Mouse (Mus musculus) brain, embryonic 14.5 days (tissue): ENCODE results near the gene Dpm1. TPM values are rescaled to one million over a fixed set of nuclear protein-coding genes. Genes with fewer than 3 reads are reported as not detected.

ENCODE experiments used
- DNase-seq: peaks from one replicate; pipeline ENCODE4 v3.0.0-alpha.2; 2011; ENCODE audit warnings: low read depth
- CTCF ChIP-seq: fragments of 200-500 bp; IDR thresholded peaks from 2 replicates; pipeline ENCODE4 v1.5.1; 2012; ENCODE audit warnings: inconsistent platforms, mild to moderate bottlenecking, moderate library complexity, borderline replicate concordance; ENCODE audit not compliant: insufficient read depth, insufficient read length; ENCODE audit errors: extremely low read depth
- POLR2A ChIP-seq: fragments of 200-500 bp; IDR thresholded peaks from 2 replicates; pipeline ENCODE4 v1.6.1; 2012; ENCODE audit warnings: mild to moderate bottlenecking, inconsistent platforms, borderline replicate concordance; ENCODE audit not compliant: poor library complexity, insufficient read depth, insufficient read length, severe bottlenecking; ENCODE audit errors: extremely low read depth
- polyA plus RNA-seq: library from polyadenylated mRNA; depleted of rRNA; stranded (reverse); fragments of >200 nt; gene quantifications from 2 replicates; pipeline ENCODE4 v1.2.3, GENCODE M21; 2012; rRNA removed

Dpm1 gene
- 15.0 and 16.6 TPM in 2 replicates for polyA plus RNA-seq

- DNase-seq, result peak; percentile 96
- TF ChIP-seq CTCF (no peak), POLR2A (peak; percentile 82)
These were observed at the start of gene Dpm1, which contains the start of the genes Gm20716 and Mocs3 for GRCm38 (mm10) chr2:168230026-168230728. Dpm1 (minus strand) TSS chr2:168230591. Gm20716 (minus strand) TSS chr2:168230364. Mocs3 (plus strand) TSS chr2:168230622.

- DNase-seq, result peak; percentile 62
- TF ChIP-seq CTCF (peak; percentile 92), POLR2A (no peak)
These were observed 44.1 kb upstream of the Dpm1 start for GRCm38 (mm10) chr2:168274374-168274935.

GRCm38 (mm10) chr2:168273387-168273786 is 43.0 kb upstream of the Dpm1 start:
- no peak for DNase-seq
- TF ChIP-seq CTCF (no peak), POLR2A (no peak)

GRCm38 (mm10) chr2:168268033-168268432 is 37.6 kb upstream of the Dpm1 start:
- DNase-seq, result peak; percentile 53
- TF ChIP-seq CTCF (peak; percentile 56; the same call in 1 of the 2 replicates), POLR2A (no peak)

- no peak for TF ChIP-seq CTCF
- TF ChIP-seq POLR2A, result no peak
- DNase-seq, result no peak
These were observed 30.5 kb upstream of the Dpm1 start for GRCm38 (mm10) chr2:168260900-168261299.

- no peak for TF ChIP-seq CTCF
- TF ChIP-seq POLR2A, result no peak
- no peak for DNase-seq
These were observed 29.7 kb upstream of the Dpm1 start for GRCm38 (mm10) chr2:168260124-168260523.

GRCm38 (mm10) chr2:168259046-168259445 is 28.7 kb upstream of the Dpm1 start:
- no peak for DNase-seq

GRCm38 (mm10) chr2:168257188-168257587 is 26.8 kb upstream of the Dpm1 start:
- TF ChIP-seq CTCF (no peak), POLR2A (no peak)
- DNase-seq, result no peak

More at GRCm38 (mm10) chr2:168259046-168259445, 28.7 kb upstream of the Dpm1 start:
- TF ChIP-seq POLR2A (no peak), CTCF (no peak)

- no peak for DNase-seq
- no peak for TF ChIP-seq CTCF
- no peak for TF ChIP-seq POLR2A
These were observed 26.1 kb upstream of the Dpm1 start for GRCm38 (mm10) chr2:168256506-168256905.

GRCm38 (mm10) chr2:168253822-168254221 is 23.4 kb upstream of the Dpm1 start:
- TF ChIP-seq CTCF (no peak), POLR2A (no peak)
- DNase-seq, result peak; percentile 95

- DNase-seq, result peak; percentile 82
These were observed 22.4 kb upstream of the Dpm1 start for GRCm38 (mm10) chr2:168252639-168253292.

GRCm38 (mm10) chr2:168250270-168250669 is 19.9 kb upstream of the Dpm1 start:
- TF ChIP-seq POLR2A, result no peak
- TF ChIP-seq CTCF, result peak; percentile 90
- peak; percentile 91 for DNase-seq

More at GRCm38 (mm10) chr2:168252639-168253292, 22.4 kb upstream of the Dpm1 start:
- TF ChIP-seq POLR2A (no peak), CTCF (peak; percentile 62)

GRCm38 (mm10) chr2:168248856-168249245 is 18.5 kb upstream of the Dpm1 start:
- TF ChIP-seq CTCF (peak; percentile 55), POLR2A (no peak)

More at GRCm38 (mm10) chr2:168248856-168249245, 18.5 kb upstream of the Dpm1 start:
- DNase-seq, result peak; percentile 90
